Mouse (Mus musculus): ENCODE measurements around the gene Asns.

The Asns gene

DNA sequence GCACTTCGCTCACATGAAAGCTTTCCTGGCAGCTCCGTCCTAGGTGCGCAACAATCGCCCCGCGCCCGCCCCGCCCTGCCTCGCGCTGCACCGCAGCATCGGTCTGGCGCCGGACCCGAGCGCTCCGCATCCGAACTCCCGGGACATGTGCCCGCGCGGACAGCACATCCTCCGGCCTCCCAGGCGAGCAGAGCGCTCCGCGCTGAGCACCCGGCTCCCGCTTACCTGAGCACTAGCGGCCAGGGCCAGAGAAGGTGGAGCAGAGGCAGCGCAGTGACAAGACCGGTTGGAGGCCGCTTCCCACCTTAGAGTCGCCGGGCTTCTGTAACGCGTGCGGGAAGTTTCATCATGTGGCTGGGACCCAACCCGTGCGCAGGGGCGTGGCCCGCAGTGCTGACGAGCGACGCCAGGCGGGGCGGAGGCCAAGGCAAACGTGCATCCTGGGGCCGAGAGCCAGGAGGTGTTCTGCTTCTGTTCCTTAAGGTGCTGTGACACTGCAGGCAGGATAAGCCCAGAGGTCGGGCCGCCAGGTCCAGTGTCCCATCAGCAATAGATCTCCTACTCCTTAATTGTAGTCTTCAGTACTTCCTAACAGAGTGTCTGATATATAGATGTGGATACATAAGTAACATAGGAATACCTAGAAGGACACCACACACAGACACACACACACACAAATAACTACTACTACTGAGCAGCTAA is at the start of gene Asns:
Gene Asns, minus strand, starts transcription at position 371 of the 702 bp plus-strand sequence.
- peak; percentile 88 for DNase-seq (ENCODE audit: low spot score)

DNA sequence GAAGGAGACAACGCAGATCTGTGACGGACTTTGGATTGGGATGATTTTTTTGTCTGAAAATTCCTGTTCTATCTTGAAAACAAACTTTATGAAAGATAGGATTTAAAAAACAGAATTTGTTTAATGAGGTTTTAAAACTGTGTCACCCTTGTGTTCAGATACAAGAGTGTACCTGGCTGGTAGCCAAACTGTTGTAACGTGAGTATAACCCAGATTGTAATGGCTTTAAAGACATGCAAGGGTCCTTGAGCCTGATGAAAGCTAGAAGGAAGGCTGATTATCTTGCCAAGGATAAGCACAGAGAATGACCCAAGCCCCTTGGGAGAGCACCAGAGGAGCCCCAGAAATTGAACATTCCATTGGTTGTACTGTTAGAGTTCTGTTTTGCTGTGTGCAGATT is 48.7 kb upstream of the Asns start:
- DNase-seq (ENCODE audit: low spot score), result no peak

DNA sequence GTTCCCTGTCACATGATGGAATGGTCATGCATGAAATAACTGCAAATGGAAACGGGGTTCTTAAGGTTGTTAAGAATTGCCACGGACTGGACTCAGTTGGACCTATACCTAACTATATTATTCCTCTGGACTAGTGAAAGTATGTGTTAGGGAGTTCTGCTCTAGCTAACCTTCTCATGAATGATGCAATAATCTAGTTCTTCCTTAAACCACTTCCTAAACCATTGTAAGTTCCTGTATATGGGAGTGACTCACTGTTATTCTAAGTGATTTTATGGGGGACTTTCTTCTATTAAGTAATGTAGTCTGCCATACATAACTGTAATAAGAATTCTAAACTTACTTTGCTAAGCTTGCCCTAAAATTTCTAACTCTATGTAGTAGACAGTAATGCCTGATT is 44.8 kb upstream of the Asns start:
- DNase-seq (ENCODE audit: low spot score), result no peak

DNA sequence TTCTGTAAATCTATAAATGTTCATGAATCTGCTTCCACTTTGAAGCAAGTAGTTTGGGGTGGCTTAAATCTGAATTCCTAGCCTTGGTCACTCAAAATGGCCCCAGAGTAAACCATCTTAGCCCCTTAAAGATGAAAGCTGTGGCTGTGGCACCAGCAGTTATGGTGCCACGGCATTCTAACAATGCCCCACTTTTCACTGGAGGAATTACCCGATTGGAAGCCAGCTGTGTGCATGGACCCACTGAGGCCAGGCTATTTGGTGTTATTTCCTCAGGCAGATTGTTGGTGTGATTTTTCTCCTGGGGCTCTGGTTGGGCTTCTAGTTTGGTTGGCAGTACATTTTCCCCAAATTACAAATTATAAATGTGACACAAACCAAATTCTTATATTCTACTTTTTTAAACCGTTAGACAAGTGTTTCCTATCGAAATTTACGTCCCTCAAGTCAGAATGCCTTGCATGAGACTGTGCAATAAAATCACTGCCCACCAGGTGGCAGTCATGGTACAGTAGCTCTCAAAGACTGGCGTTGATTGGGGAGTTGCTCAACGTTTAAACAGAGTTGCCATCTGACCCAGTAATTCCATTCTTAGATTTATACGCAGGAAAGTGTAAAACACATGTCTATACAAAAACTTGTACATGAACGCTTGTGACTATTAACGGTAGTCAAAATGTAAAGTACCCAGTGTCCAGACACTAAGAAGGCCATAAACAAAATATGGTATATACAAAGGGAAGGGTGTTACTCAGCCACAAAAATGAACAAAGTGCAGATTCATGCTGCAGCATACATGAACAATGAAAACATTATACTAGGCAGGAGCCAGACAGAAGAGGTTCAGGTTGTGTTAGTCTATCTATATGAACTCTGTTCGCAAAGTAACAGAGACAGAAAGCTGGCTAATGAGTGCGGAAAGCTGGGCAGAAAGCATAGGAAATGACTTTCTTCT is 40.0 kb upstream of the Asns start:
- DNase-seq (ENCODE audit: low spot score), result peak; percentile 94

DNA sequence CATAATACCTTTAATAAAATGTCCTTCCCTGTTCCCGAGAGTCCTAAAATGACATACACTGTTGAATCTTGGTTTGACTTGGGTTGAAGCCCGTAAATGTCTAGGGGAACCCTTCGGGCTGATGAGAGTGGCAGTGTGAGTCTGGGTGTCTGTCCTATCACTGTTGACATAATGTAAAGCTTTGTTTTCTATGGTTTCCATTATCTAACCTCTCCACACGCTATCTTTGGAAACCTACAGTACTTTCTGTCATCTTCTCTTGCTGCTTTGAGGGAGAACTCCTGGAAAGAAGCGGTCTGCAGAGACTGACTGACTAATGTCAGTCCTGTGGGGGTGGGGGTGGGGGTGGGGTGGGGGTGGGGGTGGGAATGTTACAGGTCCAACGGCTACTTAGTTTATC is 39.0 kb upstream of the Asns start:
- DNase-seq (ENCODE audit: low spot score), result no peak

DNA sequence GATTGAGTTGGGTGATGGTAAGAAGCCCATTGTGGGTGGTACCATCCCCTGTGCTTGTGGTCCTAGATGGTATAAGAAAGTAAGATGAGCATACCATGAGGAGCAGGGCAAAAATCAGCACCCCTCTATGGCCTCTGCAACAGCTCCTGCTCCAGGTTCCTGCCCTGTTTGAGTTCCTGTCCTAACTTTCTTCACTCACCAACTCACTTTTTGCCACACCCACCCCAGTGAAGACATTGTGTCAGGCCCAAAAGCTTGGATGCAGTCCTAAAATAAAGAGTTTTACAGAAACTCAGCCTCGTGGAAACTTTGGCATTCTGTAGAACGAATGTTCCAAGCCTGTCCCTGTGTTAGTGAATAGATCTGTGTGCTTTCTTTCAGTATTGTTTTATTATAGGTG is 36.1 kb upstream of the Asns start:
- no peak for DNase-seq (ENCODE audit: low spot score)

DNA sequence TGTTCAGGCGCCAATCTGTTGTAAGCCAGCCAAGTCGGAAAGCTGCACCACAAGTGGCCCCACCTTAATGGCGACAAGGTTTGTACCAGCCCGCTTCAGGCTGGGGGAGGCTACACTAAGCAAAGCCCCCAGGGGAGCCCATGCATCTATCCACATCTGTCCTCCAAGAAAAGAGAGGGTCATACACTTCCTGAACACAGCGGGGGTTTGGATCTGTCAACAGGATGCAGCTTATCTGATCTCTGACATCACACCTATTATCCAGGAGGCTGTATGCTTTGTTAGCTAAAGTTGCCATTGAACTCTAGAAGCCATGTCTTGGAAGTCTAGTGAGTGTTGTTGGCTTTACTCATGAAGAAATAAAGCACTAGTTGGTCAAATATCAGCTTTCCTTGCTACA is 35.2 kb upstream of the Asns start:
- DNase-seq (ENCODE audit: low spot score), result no peak

DNA sequence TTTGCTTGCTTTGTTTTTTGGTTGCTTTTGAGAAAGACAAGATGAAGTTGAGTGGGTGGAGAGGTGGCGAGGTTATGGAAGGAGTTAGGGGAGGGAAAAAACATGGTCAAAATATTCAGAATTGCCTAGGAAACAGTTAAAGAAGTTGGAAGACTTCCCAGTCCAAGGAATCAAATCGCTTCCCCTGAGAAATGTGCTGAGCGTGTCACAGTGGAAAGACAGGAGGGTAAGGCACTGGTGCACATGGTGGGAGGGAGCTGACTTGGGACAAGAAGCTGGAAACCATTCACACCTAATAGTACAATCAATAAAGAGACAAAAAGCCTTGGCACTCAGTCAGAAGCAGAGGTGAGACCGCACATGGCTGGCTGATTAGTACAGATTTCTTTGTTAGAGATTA is 23.2 kb upstream of the Asns start:
- DNase-seq (ENCODE audit: low spot score), result no peak

DNA sequence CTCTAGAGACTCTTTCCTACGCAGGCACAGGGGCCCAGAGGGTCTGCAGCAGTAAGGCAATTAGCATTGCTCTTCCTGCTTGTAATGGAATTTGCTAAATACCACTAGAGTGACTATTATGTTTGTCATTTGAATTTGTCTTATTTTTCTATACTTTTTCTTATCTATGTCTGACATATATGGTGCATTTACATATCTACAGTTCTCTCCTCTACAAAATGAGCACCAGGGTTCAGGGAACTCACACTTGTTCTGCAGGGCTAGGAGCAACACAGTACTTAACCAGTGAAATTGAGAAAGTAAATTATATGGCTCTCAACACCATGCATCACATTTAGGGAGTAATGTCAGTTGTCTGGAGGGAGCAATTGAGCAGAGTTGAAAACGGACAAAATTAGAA is 21.2 kb upstream of the Asns start:
- DNase-seq (ENCODE audit: low spot score), result no peak

DNA sequence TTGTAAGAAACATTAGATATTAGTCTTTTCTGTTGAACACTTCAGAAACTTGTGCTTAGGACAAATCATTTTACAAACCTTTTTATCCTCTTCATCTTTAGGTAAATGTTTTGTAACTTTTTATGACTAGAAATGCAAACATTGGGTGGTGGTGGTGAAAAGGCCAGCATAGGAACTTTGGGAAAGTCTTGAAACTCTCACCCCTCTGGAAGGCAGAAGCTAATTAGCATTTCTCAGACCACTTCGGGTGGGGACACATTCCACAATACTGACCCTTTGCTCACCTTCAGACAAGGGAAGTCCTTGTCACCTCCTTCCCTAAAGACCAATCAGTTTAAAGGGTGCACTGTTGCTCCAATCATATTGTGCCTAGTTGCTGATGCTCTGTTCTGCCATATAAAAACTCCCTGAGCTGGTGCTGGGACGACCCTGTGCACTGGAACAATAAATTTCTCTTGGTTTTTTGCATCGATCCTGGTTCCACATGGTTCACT is 18.8 kb upstream of the Asns start:
- DNase-seq (ENCODE audit: low spot score), result no peak

DNA sequence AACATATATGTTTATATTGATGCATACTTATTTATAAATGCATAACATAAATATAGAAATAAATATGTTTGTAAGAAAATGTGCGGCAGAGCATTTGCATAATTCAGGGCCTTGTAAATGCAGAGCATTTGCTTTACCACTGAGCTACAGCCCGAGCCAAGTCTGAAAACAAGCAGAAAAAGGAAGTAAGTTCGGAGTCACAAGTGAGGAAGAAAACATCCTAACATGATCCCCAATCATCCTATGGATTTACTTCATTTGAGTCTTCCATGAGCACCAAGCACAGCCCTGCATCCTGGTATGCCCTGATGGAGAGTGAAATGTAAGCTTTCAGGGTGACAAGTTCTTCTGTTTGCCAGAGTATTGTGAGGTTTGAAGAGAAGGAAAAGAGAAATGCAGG is 15.2 kb upstream of the Asns start:
- no peak for DNase-seq (ENCODE audit: low spot score)

DNA sequence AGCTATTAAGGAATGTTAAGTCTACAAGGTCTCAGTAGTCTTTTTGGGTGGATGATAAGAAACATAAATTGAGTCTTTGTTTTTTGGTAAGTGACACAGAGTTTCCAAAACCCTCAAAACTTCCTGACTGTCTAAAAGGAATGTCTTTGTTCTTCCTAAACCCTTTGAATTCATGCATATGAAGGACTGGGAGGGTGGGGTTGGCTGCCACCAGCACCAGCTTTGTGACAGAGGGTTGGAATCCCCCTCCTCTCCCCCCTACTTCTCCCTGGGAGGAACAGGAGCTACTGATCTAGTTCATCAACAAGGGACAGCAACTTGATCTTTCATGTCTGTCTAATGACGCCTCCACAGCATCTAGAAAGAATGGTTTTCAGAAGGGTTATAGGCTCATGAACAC is 13.7 kb upstream of the Asns start:
- no peak for DNase-seq (ENCODE audit: low spot score)

DNA sequence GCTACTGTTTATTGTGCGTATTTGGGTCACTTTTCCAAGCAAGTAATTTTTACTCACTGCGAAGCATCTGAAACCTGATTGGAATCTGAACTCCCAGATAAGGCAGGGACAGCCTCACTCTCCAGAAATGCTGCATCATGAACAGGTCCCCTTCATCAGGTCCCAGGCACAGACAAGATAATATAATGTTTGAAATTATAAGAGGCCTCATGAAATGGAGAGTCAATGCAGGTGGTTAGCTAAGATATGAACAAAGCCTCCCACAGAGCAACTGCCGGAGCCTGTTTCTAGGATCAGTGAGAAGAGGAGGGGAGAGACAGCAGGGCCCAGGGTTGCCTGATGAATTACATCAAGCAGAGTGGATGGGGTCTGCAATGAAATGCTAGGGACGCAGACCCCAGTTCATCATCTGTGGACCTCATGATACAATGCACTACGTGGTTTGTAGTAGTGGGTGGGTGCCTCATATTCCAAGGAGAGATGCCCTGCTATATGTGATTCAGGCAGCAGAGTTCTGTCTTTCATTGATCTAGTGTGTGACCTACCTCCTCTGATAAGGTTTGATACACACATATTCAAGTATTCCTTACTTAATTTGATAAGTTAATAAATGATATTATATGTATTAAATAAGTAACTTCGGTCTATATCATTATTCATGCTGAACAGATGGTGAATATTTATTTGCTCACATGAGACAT is 5.1 kb upstream of the Asns start:
- no peak for DNase-seq (ENCODE audit: low spot score)

DNA sequence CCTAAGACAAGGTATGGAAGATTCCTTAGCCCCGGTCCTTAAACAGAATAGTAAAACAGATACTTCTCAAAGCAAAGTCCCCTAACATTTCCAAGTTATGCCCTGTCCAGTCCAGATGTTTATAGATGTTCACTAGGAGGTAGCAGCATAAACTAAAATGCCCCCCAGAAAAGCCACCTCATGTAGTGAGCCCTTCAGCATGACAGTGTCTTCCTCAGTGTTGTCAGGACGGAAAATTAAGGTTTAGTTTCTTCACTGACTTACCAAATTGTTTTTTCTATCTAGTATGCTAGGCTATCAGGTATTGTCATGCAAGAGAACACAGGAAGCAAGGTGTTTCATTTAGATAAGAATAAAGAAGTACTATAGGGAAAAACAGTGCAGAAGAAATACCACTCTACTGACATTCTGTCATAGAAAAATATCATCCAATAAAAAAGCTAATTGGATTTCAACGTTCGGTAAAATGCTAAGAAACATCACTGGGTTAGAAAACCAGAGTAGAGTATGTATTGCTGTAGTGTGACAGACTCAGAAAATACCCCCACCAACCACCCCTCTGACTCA is 4.1 kb upstream of the Asns start:
- DNase-seq (ENCODE audit: low spot score), result no peak

DNA sequence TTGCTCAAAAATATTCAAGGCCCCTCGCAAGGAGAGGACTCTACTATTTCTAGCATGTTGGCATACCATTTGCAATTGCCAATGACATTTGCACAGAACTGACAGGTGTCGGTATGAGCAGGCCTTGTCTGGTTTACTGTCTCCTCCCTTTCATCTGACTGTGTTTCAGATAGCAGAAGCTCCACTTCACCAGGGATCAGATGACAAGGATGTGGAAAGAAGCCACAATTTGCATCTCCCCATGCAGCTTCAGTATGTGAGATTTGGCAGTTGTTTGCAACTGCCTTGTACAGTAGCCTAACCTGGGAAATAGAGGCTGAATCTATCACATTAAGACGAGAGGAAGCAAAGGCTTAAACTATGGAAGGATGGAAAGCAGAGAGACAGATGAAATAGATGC is 3.6 kb upstream of the Asns start:
- DNase-seq (ENCODE audit: low spot score), result no peak

DNA sequence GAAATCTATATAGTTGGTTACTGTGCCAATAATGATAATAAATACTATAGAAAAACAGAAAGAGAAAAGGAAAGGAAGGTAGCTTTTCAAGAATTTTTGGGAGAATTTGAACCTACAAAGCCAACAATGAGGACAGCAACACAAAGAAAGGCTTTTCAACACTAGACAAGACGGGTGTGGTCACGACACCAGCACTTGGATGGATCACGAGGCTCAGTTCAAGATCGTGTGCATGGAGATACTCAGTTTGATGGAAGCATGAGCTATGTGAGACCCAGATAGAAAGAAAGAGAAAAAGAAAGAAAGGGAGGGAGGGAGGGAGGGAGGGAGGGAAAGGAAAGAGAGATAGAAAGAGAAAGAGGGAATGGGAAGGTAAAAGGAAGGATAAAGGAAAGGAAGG is 2.8 kb upstream of the Asns start:
- DNase-seq (ENCODE audit: low spot score), result no peak

DNA sequence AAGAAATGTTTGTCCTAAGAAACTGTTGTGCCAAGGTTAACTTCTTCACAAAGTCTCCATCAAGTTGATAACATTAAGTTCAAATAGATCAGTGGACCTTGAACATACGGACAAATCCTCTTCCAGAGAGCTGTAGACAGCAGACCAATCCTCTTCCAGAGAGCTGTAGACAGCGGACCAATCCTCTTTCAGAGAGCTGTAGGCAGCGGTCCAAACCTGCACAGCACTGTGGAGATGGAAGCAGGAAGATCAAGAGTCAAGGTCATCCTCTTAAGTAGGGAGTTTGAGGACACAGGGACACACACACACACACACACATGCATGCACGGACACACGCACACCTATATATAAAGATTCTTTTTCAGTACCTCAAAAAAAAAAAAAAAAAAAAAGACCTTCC is 612 bp upstream of the Asns start:
- DNase-seq (ENCODE audit: low spot score), result no peak

DNA sequence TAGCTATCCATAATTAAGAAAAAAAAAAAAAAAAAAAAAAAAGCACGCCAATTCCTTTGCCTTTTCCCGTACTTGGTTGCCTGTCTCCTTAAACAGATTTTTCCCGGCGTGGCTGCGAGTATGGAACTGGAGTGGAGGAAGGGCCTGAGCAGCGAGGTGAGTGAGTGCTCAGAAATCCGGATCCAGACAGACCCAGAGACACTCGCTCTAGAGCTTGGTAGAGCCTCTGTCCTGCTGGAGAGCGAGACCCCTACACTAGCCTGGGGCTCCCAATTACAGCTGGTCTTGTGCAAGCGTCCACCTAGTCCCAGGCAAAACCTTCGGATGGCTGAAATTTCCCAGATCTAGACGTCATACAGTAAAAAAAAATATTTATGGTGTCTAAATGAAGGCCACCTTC is 603 bp downstream of the Asns start:
- DNase-seq (ENCODE audit: low spot score), result peak; percentile 61

DNA sequence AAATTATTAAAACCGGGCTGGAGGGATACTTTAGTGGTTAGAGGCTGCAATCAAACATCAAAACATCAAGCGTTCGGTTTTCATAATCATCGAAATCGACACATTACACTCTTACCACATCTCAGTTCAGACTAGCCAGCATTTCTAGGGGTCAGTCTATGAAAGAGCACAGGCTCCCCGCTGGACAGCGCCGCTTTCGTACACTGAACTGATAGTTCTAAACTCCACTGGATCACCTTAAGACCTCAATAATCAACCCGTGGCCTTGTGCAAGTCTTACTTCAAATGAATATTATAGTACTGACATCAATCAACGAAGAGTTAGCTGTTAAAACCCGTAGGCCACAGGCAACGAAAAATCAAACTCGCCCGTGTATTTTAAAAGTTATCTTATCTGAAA is 1.0 kb downstream of the Asns start:
- DNase-seq (ENCODE audit: low spot score), result peak; percentile 31

DNA sequence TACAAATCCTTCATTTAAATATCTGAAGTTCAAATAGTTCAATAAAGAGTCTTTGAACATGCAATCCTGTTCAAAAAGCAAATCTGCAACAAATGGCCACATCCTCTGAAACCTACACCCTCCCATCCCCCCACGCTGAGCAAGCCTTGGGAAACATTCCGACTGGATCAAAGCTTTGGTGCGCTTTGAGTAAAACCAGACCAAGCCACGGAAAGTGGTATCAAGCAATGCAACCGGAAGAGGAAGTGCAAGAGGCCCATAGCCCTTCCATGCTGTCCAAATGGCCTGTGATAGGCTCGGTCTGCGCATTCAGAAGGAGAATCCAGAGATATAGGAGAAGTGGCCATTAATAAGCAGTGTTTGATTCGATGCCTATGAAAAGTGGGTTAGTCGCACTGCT is 2.6 kb downstream of the Asns start:
- peak; percentile 15 for DNase-seq (ENCODE audit: low spot score)

DNA sequence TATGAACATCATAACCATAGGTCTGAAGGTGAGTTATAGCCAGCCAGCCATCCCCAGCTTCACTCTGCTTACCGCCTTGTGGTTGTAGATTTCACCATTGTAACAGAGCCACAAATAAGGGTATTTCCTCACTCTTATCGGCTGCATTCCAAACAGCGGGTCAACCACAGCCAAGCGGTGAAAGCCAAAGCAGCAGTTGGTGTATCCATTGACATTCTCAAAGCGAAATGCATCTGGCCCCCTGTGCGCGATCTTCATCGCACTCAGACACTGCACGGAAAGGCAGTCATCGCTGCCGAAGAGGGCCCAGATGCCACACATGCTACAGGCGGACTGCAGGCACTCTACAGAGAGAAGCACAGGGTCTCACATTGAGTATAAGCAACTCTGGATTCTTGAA is 3.9 kb downstream of the Asns start:
- no peak for DNase-seq (ENCODE audit: low spot score)

DNA sequence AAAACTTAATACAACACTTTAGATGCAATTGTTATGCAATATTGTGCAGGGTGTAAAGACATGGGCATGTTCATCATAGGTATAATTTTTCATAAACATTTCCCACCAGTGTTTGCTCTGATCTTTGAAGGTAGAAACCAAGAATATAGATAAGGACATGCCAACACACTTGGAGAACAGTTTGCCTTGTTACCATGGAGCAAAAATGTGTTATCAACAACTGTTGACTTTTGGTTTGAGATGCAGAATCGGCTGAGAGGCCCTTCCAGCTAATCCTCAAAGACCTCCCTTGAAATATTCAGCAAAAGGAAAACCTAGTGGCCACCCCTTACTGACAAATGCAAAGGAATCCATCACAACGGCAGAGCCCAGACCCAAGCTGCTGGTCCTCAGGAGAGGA is 7.0 kb downstream of the Asns start:
- no peak for DNase-seq (ENCODE audit: low spot score)
